Mouse (Mus musculus) splenic B cell, adult 2 months (primary cell): ENCODE data around the gene Cand2.

Source experiments
- DNase-seq: peaks from one replicate; pipeline ENCODE4 v3.0.0-alpha.2; 2011; ENCODE audit warnings: low read depth, low spot score
- H3K27me3 ChIP-seq: 2 replicates; pipeline ENCODE4 v1.6.1; 2012; ENCODE audit warnings: mild to moderate bottlenecking, low read length, moderate library complexity, mixed read lengths; ENCODE audit not compliant: control insufficient read depth, poor library complexity, insufficient read depth, severe bottlenecking
- H3K36me3 ChIP-seq: 2 replicates; pipeline ENCODE4 v1.6.1; 2012; ENCODE audit warnings: mild to moderate bottlenecking, low read length, moderate library complexity, mixed read lengths; ENCODE audit not compliant: control insufficient read depth, poor library complexity, insufficient read depth, severe bottlenecking

Gene Cand2

GRCm38 (mm10) chr6:115832152-115832850, 58.0 kb downstream of the Cand2 start:
- no peaks in the 10 kb centered on the region for H3K36me3 ChIP-seq
- no peak for DNase-seq

GRCm38 (mm10) chr6:115833861-115834260, 59.5 kb downstream of the Cand2 start:
- no peak for DNase-seq
- no peaks in the 10 kb centered on the region for H3K27me3 ChIP-seq
- no peaks in the 10 kb centered on the region for H3K36me3 ChIP-seq

More at GRCm38 (mm10) chr6:115832152-115832850, 58.0 kb downstream of the Cand2 start:
- H3K27me3 ChIP-seq: no peaks in the 10 kb centered on the region

GRCm38 (mm10) chr6:115838161-115838597, 63.8 kb downstream of the Cand2 start, which contains the start of gene Efcab12:
Gene Efcab12, minus strand, starts transcription at chr6:115838412.
- DNase-seq: peak; percentile 44
- Histone ChIP-seq H3K27me3 (no peaks in the 10 kb centered on the region), H3K36me3 (no peaks in the 10 kb centered on the region)

GRCm38 (mm10) chr6:115838745-115839144, 64.4 kb downstream of the Cand2 start:
- H3K27me3 ChIP-seq: no peaks in the 10 kb centered on the region
- peaks cover 4% of the 10 kb centered on the region for H3K36me3 ChIP-seq
- no peak for DNase-seq

GRCm38 (mm10) chr6:115845006-115845405, 70.7 kb downstream of the Cand2 start:
- no peak for DNase-seq
- Histone ChIP-seq H3K27me3 (no peaks in the 10 kb centered on the region), H3K36me3 (peaks cover 7% of the 10 kb centered on the region)

- H3K27me3 ChIP-seq: no peaks in the 10 kb centered on the region
- peak; percentile 85 for DNase-seq
- peaks cover 9% of the 10 kb centered on the region for H3K36me3 ChIP-seq
Observed at GRCm38 (mm10) chr6:115846640-115847411, 72.5 kb downstream of the Cand2 start.

GRCm38 (mm10) chr6:115848598-115849304, 74.4 kb downstream of the Cand2 start:
- Histone ChIP-seq H3K27me3 (no peaks in the 10 kb centered on the region), H3K36me3 (peaks cover 4% of the 10 kb centered on the region)
- peak; percentile 53 for DNase-seq

- DNase-seq: no peak
- 0 out of 2 replicates have a peak, but pooled peaks cover 2% of the 10 kb centered on the region for H3K36me3 ChIP-seq
- no peaks in the 10 kb centered on the region for H3K27me3 ChIP-seq
Observed at GRCm38 (mm10) chr6:115852446-115853090, 78.2 kb downstream of the Cand2 start.

- 0 out of 2 replicates have a peak, but pooled peaks cover 2% of the 10 kb centered on the region for H3K36me3 ChIP-seq
- peak; percentile 100 for DNase-seq
Observed at GRCm38 (mm10) chr6:115853091-115853813, 78.9 kb downstream of the Cand2 start, which contains the start of the genes Mbd4 and Ift122. Gene Mbd4, minus strand, starts transcription at chr6:115853371. Gene Ift122, plus strand, starts transcription at chr6:115853470.

GRCm38 (mm10) chr6:115853985-115854384, 79.6 kb downstream of the Cand2 start:
- peak; percentile 17 for DNase-seq
- Histone ChIP-seq H3K27me3 (no peaks in the 10 kb centered on the region), H3K36me3 (0 out of 2 replicates have a peak, but pooled peaks cover 2% of the 10 kb centered on the region)

More at GRCm38 (mm10) chr6:115853091-115853813, 78.9 kb downstream of the Cand2 start, which contains the start of the genes Mbd4 and Ift122:
- no peaks in the 10 kb centered on the region for H3K27me3 ChIP-seq

- Histone ChIP-seq H3K27me3 (no peaks in the 10 kb centered on the region), H3K36me3 (0 out of 2 replicates have a peak, but pooled peaks cover 2% of the 10 kb centered on the region)
- peak; percentile 64 for DNase-seq
Observed at GRCm38 (mm10) chr6:115854432-115854831, 80.1 kb downstream of the Cand2 start.
